Mouse (Mus musculus): ENCODE measurements around the gene Hbq1a.

- TF ChIP-seq CTCF (IDR thresholded peaks at IDR 0.05 in 2 of 3, conservative IDR thresholded peaks at IDR 0.05 in 1 of 3; ENCODE audit: control insufficient read depth in 1 of 3, insufficient read depth in 1 of 3, low read depth in 2 of 3, low read length in 3 of 3, poor library complexity in 1 of 3, severe bottlenecking in 1 of 3) (no peak), MXI1 (IDR thresholded peaks at IDR 0.05; ENCODE audit: low read depth, low read length) (no peak), ZNF384 (IDR thresholded peaks at IDR 0.05; ENCODE audit: low read depth, low read length) (no peak), POLR2A (IDR thresholded peaks at IDR 0.05; ENCODE audit: control insufficient read depth in 1 of 2, insufficient read depth in 1 of 2, low read depth in 1 of 2, low read length in 2 of 2, poor library complexity in 1 of 2) (no peak), ZMIZ1 (IDR thresholded peaks at IDR 0.05; ENCODE audit: low read depth, low read length) (no peak)
Observed at GRCm38 (mm10) chr11:32262674-32263415, 37.0 kb upstream of the Hbq1a start.

Measured in MEL (cell line).